Mouse (Mus musculus) kidney, adult 2 months (tissue): Measurements from ENCODE around the gene Gtsf1. TPM values are rescaled to one million over a fixed set of nuclear protein-coding genes. Genes with fewer than 3 reads are reported as not detected.

Experiments used
- DNase-seq: peaks from one replicate; pipeline ENCODE4 v3.0.0; 2021
- H3K27ac ChIP-seq: fragments of 200-500 bp; 2 replicates; pipeline ENCODE4 v1.5.1; 2012; ENCODE audit warnings: low read depth, low read length, control low read depth, inconsistent platforms; ENCODE audit not compliant: insufficient read depth
- H3K27me3 ChIP-seq: fragments of 200-500 bp; replicated peaks from 2 replicates; pipeline ENCODE4 v1.6.1; 2012; ENCODE audit warnings: mild to moderate bottlenecking, moderate library complexity, low read length, inconsistent platforms; ENCODE audit not compliant: control insufficient read depth, insufficient read depth
- H3K36me3 ChIP-seq: fragments of 200-500 bp; 2 replicates; pipeline ENCODE4 v1.6.1; 2012; ENCODE audit warnings: mild to moderate bottlenecking, moderate library complexity, low read length, inconsistent platforms; ENCODE audit not compliant: control insufficient read depth, insufficient read depth
- H3K4me1 ChIP-seq: fragments of 200-500 bp; 2 replicates; pipeline ENCODE4 v1.6.1; 2011; ENCODE audit warnings: low read length; ENCODE audit not compliant: control insufficient read depth, insufficient read depth
- H3K4me3 ChIP-seq: fragments of 200-500 bp; 2 replicates; pipeline ENCODE4 v1.5.1; 2011; ENCODE audit warnings: mild to moderate bottlenecking, low read depth, low read length, control low read depth; ENCODE audit not compliant: insufficient read depth
- CTCF ChIP-seq: fragments of 200-500 bp; conservative IDR thresholded peaks from 2 replicates; pipeline ENCODE4 v1.5.1; 2011; ENCODE audit warnings: low read depth, mild to moderate bottlenecking, control low read depth, low read length, moderate library complexity, mixed read lengths; ENCODE audit not compliant: insufficient read depth, insufficient read length
- POLR2A ChIP-seq: fragments of 200-500 bp; IDR thresholded peaks from one replicate; pipeline ENCODE4 v1.6.1; 2011; ENCODE audit warnings: low read depth, low read length, control low read depth
- WGBS: fragments of 180-500 bp; shearing (Covaris S2); methylation state at CpG from one replicate; pipeline ENCODE4 v1.1.7; 2018; 5-methylcytosine and 5-hydroxymethylcytosine counted together
- polyA plus RNA-seq: library from polyadenylated mRNA; depleted of rRNA; stranded (reverse); fragments of >200 nt; gene quantifications from 2 replicates; pipeline ENCODE4 v1.2.3, GENCODE M21; 2012

Gtsf1 gene
- polyA plus RNA-seq, 1 experiment, result not detected

DNA sequence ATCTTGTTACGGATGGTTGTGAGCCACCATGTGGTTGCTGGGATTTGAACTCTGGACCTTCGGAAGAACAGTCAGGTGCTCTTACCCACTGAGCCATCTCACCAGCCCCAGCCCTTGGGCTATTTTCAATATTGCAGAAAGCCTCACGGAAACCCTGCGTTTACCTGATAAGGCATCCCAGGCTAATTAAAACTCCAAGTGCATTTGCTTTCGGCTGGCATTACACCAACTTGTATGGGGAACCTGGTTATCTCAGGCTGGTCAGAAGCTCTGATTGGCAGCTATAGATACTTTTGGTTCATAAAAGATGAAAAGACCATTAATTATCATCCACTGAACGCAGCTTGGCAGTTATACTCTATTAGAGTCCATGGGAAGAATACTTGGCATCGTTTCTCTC lies 67.9 kb downstream of the Gtsf1 start:
- Histone ChIP-seq H3K27me3 (no peaks in the 10 kb centered on the region), H3K36me3 (no peaks in the 10 kb centered on the region), H3K27ac (no peak overlapping the region), H3K4me3 (no peak overlapping the region), H3K4me1 (peaks cover 5% of the 10 kb centered on the region; the same call in 1 of the 2 replicates)
- 81% methylated on average over 6 of the region's 7 CpGs for WGBS
- no peak for DNase-seq
- TF ChIP-seq POLR2A (no peak), CTCF (no peak)

DNA sequence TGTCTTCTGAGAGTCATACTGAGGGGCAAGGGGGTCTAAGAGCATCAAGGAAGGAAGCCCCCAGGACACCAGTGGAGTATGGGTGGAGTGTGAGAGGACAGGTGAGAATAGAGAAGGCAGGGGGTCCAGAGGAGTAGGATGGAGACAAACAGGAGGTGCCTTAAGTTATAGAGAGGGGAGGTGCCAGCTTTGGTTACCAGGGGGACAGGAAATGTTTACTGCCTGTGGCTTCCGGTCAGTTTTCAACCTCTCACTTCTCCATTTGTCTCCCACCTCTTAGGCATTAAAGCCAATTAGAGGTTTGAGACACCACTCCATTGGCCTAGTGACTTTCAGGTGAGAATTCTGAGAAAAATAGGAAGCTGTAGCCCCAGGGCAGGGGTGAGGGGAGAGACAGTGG lies 69.0 kb downstream of the Gtsf1 start:
- DNase-seq, result no peak
- no peaks in the 10 kb centered on the region for H3K36me3 ChIP-seq
- TF ChIP-seq CTCF (no peak), POLR2A (no peak)
- H3K27ac ChIP-seq, result no peak overlapping the region
- WGBS, result 58% methylated on average over 1 of the region's 1 CpGs
- no peak overlapping the region for H3K4me3 ChIP-seq
- no peaks in the 10 kb centered on the region for H3K27me3 ChIP-seq
- H3K4me1 ChIP-seq, result peaks cover 3% of the 10 kb centered on the region; the same call in 1 of the 2 replicates

DNA sequence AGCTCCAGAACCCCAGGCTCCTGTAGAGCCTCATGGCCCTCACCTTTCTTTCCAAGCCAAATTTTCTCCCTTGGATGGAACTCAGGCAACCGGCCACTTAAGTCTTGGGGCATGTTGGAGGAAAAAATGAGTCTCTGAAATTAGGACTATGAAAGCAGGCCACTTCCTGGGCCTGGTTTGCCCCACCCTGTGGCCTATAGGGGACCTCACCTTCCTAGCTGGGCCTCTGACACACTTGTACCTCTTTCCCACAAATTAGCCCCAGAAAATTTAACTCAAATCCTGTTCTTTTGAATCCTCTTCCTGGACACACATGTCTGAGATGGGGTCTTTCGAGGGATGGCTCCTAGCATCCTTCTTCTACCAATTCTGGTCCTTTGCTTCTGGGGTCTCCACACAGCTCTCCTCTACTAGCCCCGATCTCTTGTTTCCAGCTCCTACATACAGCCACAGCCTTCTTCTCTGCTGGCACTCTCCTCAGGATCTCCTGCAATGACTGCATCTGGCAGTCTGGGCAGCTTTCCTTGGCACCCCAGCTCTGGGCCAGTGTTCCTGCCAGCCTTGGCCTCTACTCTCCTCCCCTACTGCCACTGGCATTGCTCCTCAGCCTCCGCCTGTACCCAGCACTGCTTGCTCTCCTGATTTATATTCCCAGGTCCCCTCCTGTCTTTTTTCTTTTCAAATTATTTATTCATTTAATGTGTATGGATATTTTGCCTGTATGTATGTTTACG lies 70.2 kb downstream of the Gtsf1 start:
- no peak for TF ChIP-seq POLR2A
- no peak for TF ChIP-seq CTCF
- H3K4me1 ChIP-seq, result peaks cover 3% of the 10 kb centered on the region; the same call in 1 of the 2 replicates
- no peak overlapping the region for H3K4me3 ChIP-seq
- H3K27ac ChIP-seq, result no peak overlapping the region
- no peaks in the 10 kb centered on the region for H3K36me3 ChIP-seq
- no peak for DNase-seq
- 86% methylated on average over 5 of the region's 5 CpGs for WGBS
- no peaks in the 10 kb centered on the region for H3K27me3 ChIP-seq

DNA sequence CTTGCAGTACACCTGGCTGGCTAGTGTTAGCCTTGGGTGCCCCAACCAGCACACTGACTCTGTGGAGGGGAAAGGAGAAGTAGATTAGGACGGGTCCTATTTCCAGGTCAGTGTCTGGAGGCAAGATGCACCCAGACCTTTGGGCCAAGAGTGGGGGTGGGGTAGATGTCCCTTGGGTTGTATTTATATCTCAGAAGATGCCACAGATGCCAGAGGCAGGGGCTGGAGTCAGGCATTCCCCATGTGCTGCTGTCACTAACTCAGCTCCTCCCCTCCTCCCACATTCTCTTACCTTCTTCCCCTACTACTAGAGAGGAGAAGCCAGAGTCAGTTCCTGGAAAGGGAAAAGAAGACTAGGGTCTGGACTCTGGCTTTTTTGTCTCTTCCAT lies 71.2 kb downstream of the Gtsf1 start:
- no peak for TF ChIP-seq POLR2A
- TF ChIP-seq CTCF, result no peak
- H3K4me1 ChIP-seq, result peaks cover 3% of the 10 kb centered on the region; the same call in 1 of the 2 replicates
- no peak overlapping the region for H3K27ac ChIP-seq
- H3K36me3 ChIP-seq, result no peaks in the 10 kb centered on the region
- WGBS, result 77% methylated on average over 1 of the region's 1 CpGs
- DNase-seq, result no peak
- no peaks in the 10 kb centered on the region for H3K27me3 ChIP-seq
- no peak overlapping the region for H3K4me3 ChIP-seq

DNA sequence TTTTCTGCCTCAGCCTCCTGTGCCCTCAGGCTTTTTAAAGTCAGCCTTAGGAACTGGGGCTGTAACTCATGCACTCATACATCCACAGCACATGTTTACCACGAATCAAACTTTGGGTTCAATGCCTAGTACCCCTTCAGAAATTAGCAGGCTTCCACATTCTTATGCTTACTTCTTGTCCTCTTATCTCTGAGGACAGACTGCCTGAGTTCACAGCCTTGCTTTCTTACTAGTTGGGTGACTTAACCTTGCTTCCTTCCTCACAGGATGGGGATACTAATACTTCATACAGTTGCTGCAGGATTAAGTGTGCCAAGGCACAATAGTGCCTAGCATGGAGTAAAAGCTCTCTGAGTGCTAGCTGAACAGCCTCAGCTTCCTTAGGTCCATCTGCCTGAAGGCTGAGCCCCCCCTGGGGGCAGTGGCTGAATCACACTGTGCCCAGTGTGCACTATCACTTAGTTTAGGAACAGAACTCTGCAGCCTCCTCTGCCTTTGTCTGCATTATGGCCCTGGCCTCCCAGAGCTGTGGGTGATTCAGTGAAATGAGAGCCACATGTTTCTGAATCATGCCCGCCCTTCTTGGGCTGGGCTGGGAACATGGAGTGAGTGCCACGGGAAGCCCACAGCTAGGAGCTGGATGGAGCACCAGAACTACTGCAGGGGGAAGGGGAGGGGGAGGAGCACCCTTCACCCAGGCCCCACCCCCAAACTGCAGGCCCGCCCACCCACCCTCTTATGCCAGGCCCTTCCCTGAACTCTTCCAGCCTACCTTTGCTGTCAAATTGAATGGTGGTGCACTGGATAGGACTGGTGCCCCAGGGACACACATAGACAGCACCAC lies 71.8 kb downstream of the Gtsf1 start:
- H3K27me3 ChIP-seq, result no peaks in the 10 kb centered on the region
- no peaks in the 10 kb centered on the region for H3K36me3 ChIP-seq
- peak; percentile 46 for DNase-seq
- no peak for TF ChIP-seq POLR2A
- TF ChIP-seq CTCF, result no peak
- peaks cover 3% of the 10 kb centered on the region; the same call in 1 of the 2 replicates for H3K4me1 ChIP-seq
- 62% methylated on average over 4 of the region's 4 CpGs for WGBS
- peak overlapping the region; percentile 47; the same call in 1 of the 2 replicates for H3K27ac ChIP-seq
- no peak overlapping the region for H3K4me3 ChIP-seq

DNA sequence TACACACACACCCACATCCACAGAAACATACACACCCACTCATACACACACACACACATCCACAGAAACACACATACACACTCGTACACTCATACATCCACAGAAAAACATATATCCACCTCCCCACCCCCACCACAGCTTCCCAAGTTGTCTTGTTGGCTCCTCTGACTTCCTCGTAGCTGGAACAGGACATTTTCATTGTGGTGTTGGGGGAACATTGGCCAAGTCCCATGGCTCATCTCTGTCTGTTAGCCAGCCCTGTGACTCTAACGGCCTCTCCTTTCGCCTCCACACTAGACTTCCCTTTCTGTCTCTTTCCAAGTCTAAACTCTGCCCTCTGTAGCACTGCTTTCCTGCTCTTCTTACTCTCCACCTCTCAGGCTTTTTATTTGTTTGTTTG lies 72.5 kb downstream of the Gtsf1 start:
- TF ChIP-seq CTCF, result no peak
- no peak for TF ChIP-seq POLR2A
- no peaks in the 10 kb centered on the region for H3K36me3 ChIP-seq
- no peak for DNase-seq
- peaks cover 2% of the 10 kb centered on the region; the same call in 1 of the 2 replicates for H3K4me1 ChIP-seq
- WGBS, result 70% methylated on average over 4 of the region's 4 CpGs
- H3K4me3 ChIP-seq, result no peak overlapping the region
- H3K27me3 ChIP-seq, result no peaks in the 10 kb centered on the region
- no peak overlapping the region for H3K27ac ChIP-seq

DNA sequence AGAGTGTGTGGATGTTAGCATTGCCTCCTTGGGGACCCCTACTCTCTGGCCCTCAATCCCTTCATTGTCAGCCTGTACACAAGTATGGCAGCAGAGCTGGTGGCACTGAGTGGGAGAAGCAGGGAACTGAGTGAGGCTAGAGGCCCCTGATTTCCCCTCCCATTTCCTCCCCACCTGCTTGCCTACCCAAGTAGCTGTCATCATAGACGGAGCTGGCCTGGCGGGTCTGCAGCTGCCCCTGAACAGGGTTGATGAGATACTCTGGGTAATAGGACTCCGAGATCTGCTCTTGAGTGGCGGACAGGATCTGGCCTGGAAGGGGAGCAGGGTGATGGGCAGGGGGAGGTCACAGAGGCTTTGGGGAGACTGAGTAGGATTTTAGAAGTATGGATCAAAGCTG lies 74.1 kb downstream of the Gtsf1 start:
- TF ChIP-seq POLR2A, result no peak
- TF ChIP-seq CTCF, result no peak
- Histone ChIP-seq H3K36me3 (no peaks in the 10 kb centered on the region), H3K27ac (no peak overlapping the region), H3K4me3 (no peak overlapping the region), H3K27me3 (no peaks in the 10 kb centered on the region), H3K4me1 (no peaks in the 10 kb centered on the region)
- DNase-seq, result no peak
- WGBS, result 80% methylated on average over 4 of the region's 4 CpGs
